Mouse (Mus musculus) midbrain, embryonic 16.5 days (tissue): Measurements from ENCODE around the gene Igdcc3. TPM values are rescaled to one million over a fixed set of nuclear protein-coding genes. Genes with fewer than 3 reads are reported as not detected.
"Not testable (repeated sequence)": the region's sequence is repeated elsewhere in the genome, so short reads cannot be mapped to it uniquely, and the experiment has no call there.

Source experiments
- ATAC-seq: fragments of 200-750 bp; cut with Nextera tagmentation; 2 replicates; pipeline ENCODE4 v1.8.0; 2017; ENCODE audit warnings: moderate TSS enrichment
- H3K27ac ChIP-seq: fragments of 300-500 bp; sonication (generic); 2 replicates; pipeline ENCODE4 v1.5.1; 2014; ENCODE audit warnings: mild to moderate bottlenecking, low read length, mixed read lengths
- H3K27me3 ChIP-seq: fragments of 300-500 bp; sonication (generic); 2 replicates; pipeline ENCODE4 v1.6.1; 2014; ENCODE audit warnings: low read depth, low read length, mixed read lengths; ENCODE audit not compliant: control insufficient read depth, insufficient read depth
- H3K36me3 ChIP-seq: fragments of 300-500 bp; sonication (generic); 2 replicates; pipeline ENCODE4 v1.6.1; 2014; ENCODE audit warnings: mild to moderate bottlenecking, low read length, moderate library complexity, mixed read lengths; ENCODE audit not compliant: control insufficient read depth, insufficient read depth
- H3K4me1 ChIP-seq: fragments of 300-500 bp; sonication (generic); 2 replicates; pipeline ENCODE4 v1.6.1; 2014; ENCODE audit warnings: mild to moderate bottlenecking, low read length, mixed read lengths; ENCODE audit not compliant: control insufficient read depth, insufficient read depth
- H3K4me2 ChIP-seq: fragments of 300-500 bp; sonication (generic); 2 replicates; pipeline ENCODE4 v1.6.1; 2014; ENCODE audit warnings: mild to moderate bottlenecking, low read length, mixed read lengths
- H3K4me3 ChIP-seq: fragments of 300-500 bp; sonication (generic); 2 replicates; pipeline ENCODE4 v1.5.1; 2014; ENCODE audit warnings: low read depth, mild to moderate bottlenecking, low read length, moderate library complexity, mixed read lengths
- H3K9ac ChIP-seq: fragments of 300-500 bp; sonication (generic); 2 replicates; pipeline ENCODE4 v1.6.1; 2014; ENCODE audit warnings: low read depth, low read length, mixed read lengths
- H3K9me3 ChIP-seq: fragments of 300-500 bp; sonication (generic); replicated peaks from 2 replicates; pipeline ENCODE4 v1.6.1; 2014; ENCODE audit warnings: mild to moderate bottlenecking, low read length, mixed read lengths; ENCODE audit not compliant: control insufficient read depth, poor library complexity, severe bottlenecking
- WGBS: fragments of 180-500 bp; shearing (Covaris S2); extraction: QIAGEN DNeasy Blood & Tissue Kit; methylation state at CpG from one replicate; pipeline ENCODE4 v1.1.7; 2014; 5-methylcytosine and 5-hydroxymethylcytosine counted together
- polyA plus RNA-seq: library from polyadenylated mRNA; unstranded; fragments of >200 nt; fragmentation: Nextera tagmentation; extraction: Ambion mirVana; gene quantifications from 2 replicates; pipeline ENCODE4 v1.2.1, GENCODE M21; 2015

Igdcc3 gene
- polyA plus RNA-seq, 1 experiment from 2014 or later = 8.7 TPM

DNA sequence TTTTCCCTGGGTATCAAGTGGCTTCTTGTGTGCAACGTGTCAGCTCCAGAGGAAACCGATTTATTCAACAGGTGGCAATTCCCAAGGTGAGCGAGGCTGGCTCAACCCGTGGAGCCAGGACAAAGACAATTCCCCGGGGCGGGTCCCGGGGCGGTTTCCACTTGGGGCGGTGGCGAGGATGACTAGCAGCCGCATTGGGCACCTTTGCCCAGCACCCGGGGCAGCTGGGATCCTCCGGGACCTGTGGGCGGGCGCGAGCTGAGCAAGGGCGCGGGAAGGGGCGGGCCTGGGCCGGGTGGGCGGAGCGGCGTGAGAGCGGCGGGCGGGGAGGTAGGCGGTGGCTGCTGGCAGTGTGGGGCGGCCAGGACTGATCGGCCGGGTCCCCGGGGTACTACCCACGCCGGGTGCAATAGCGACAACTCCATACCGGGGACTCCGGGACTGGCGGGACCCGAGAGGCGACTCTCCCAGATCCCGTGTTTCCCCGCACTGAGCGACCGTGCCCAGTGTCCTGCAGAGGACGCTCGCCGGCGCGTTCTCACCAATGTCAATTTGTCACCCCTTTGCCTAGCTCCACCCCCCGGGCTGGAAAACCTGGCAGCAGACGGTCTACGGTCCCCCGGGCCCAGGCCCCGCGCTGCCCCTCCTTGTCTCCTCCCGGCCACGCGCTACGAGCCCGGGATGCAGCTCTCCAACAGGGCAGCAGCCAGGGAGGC lies 73.9 kb downstream of the Igdcc3 start:
- peak; percentile 95 for ATAC-seq
- Histone ChIP-seq H3K4me3 (peak overlapping the region; percentile 70), H3K27me3 (no peaks in the 10 kb centered on the region), H3K27ac (peak overlapping the region; percentile 88), H3K4me2 (peak overlapping the region; percentile 78), H3K9me3 (no peaks in the 10 kb centered on the region), H3K36me3 (no peaks in the 10 kb centered on the region), H3K9ac (peak overlapping the region; percentile 87), H3K4me1 (peaks cover 5% of the 10 kb centered on the region)
- under 1% methylated on average over 48 of the region's 59 CpGs for WGBS

DNA sequence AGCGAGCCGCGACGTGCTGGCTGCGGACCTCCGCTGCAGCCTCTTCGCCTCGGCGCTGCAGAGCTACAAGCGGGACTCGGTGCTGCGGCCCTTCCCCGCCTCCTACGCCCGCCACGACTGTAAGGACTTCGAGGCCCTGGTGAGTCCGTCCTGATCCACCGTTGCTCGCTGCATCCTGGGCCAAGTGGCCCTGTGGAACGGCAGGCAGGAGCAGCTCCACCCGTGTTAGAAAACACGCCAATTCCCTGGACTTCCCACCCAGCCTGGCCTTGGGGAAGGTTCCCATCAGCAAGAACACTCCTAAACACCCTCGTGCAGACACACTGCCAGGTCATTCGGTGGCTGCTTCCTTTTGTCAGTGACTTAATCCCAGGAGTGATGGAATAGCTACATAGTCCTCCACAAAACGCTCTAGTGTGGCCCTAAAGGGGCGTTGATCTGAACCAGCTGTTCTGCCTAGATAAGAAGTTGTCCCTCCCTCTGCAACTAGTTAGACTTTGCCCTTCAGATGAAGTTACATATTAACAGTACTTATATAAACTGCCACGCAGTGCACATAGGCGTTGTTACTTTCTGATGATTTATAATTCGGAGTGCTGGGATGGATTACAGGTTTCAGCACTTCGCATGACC lies 74.6 kb downstream of the Igdcc3 start:
- Histone ChIP-seq H3K4me3 (peak overlapping the region; percentile 70), H3K9ac (peak overlapping the region; percentile 87), H3K27ac (peak overlapping the region; percentile 88), H3K4me2 (peak overlapping the region; percentile 78), H3K36me3 (no peaks in the 10 kb centered on the region), H3K27me3 (no peaks in the 10 kb centered on the region), H3K9me3 (no peaks in the 10 kb centered on the region), H3K4me1 (peaks cover 5% of the 10 kb centered on the region)
- 11% methylated on average over 31 of the region's 31 CpGs for WGBS
- ATAC-seq = no peak

DNA sequence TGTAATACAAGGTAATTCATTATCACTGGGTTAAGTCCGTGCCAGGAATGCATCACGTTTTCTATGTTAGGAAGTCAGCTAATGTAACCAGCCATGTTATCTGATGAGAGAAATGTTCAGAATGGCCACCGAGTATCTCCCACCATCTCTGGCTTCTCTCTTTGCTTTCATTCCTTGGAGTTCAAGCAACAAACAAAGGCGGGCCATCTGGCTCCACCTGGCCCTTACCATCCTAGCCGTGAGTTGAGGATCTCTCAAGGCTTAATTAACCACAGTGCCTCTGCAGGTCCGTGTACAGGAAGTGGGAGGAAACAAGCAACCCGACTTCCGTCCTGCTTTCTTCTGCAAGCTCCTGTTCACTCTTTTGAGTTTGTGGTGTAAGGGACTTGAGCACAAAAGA lies 76.0 kb downstream of the Igdcc3 start:
- no peak overlapping the region for H3K27ac ChIP-seq
- ATAC-seq = no peak
- peaks cover 5% of the 10 kb centered on the region for H3K4me1 ChIP-seq
- H3K27me3 ChIP-seq = no peaks in the 10 kb centered on the region
- H3K9ac ChIP-seq = no peak overlapping the region
- H3K9me3 ChIP-seq = no peaks in the 10 kb centered on the region
- no peak overlapping the region for H3K4me3 ChIP-seq
- H3K4me2 ChIP-seq = no peak overlapping the region
- no peaks in the 10 kb centered on the region for H3K36me3 ChIP-seq
- WGBS = 76% methylated on average over 8 of the region's 8 CpGs

DNA sequence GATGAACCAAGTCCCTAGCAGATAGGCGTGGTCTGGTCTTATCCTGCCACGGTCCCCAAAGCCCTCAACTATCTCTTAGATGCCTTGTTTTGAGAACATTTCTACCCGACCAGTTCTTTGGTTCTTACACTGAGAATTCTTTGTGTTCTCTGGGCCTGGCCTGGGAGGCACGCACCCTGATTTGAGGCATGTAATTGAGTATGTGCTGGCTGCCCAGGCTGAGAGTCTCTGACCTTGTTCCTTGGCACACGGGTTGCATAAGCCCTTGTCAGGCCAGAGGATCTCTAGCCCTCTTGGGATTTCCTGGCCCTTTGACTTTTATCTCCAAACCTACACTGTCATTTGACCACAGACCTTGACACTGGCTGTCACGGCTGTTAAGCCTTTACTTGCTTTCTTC lies 76.7 kb downstream of the Igdcc3 start:
- H3K36me3 ChIP-seq = no peaks in the 10 kb centered on the region
- peaks cover 5% of the 10 kb centered on the region for H3K4me1 ChIP-seq
- no peak for ATAC-seq
- no peak overlapping the region for H3K27ac ChIP-seq
- H3K27me3 ChIP-seq = no peaks in the 10 kb centered on the region
- H3K4me2 ChIP-seq = no peak overlapping the region
- H3K4me3 ChIP-seq = no peak overlapping the region
- no peaks in the 10 kb centered on the region for H3K9me3 ChIP-seq
- WGBS = 73% methylated on average over 6 of the region's 6 CpGs
- no peak overlapping the region for H3K9ac ChIP-seq

DNA sequence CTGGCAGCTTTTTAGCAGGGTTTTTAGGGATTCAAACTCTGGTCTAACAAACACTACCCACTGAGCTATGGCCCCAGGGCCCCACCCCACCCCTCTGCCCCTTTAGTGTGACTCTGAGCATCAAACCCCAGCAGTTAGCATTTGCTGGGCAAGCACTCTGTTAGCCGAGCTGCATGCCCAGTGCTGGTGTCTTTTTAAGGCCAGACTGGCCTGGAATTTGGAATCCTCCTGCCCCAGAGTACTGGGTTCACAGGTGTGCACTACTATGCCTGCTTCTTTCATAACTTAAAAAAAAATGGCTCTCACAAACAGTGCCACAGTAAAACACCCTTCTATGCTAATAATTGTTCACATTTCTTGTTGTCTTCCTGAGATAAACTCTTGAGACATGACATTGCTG lies 77.9 kb downstream of the Igdcc3 start:
- no peak for ATAC-seq
- H3K27me3 ChIP-seq = no peaks in the 10 kb centered on the region
- no peak overlapping the region for H3K4me3 ChIP-seq
- no peaks in the 10 kb centered on the region for H3K36me3 ChIP-seq
- H3K9ac ChIP-seq = no peak overlapping the region
- H3K27ac ChIP-seq = no peak overlapping the region
- no peak overlapping the region for H3K4me2 ChIP-seq
- H3K9me3 ChIP-seq = no peaks in the 10 kb centered on the region
- H3K4me1 ChIP-seq = peaks cover 5% of the 10 kb centered on the region
- WGBS = 58% methylated on average over 1 of the region's 1 CpGs

DNA sequence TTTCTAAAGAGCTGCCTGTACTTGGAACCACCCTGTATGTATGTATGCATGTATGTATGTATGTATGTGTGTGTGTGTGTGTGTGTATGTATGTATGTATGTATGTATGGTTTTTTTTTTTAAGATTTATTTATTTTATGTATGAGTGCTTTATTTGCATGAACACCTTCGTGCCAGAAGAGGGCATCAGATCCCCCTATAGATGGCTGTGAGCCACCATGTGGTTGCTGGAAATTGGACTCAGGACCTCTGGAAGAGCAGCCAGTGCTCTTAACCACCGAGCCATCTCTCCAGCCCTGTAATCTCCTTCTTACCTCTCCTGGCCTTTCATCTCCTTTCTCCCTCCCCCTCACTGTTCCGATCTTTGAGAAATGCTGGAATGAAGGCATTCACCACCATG lies 79.4 kb downstream of the Igdcc3 start:
- not testable (repeated sequence) for H3K9me3 ChIP-seq, H3K27ac ChIP-seq, H3K4me2 ChIP-seq, H3K4me3 ChIP-seq, H3K9ac ChIP-seq, H3K4me1 ChIP-seq, H3K27me3 ChIP-seq, ATAC-seq, H3K36me3 ChIP-seq
- 44% methylated on average over 3 of the region's 3 CpGs for WGBS

DNA sequence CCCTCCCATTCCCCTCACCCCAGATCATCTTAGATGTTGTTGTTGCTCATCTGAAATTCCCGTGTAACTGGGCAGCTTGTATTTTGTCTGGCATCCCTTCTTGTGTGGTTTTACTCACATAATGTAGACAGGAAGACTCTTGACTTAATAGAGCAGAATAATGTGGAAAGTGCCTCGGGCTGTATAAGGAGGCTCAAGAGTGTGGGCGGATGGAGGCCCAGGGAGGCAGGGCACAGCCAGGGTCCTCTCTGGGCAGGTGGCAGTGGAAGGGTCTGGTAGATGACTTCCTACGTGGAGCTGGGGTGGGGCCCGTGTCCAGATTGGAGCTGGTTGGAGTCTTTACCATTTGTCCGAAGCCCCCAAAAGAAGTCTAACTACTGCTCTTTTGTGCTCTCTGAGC lies 82.9 kb downstream of the Igdcc3 start:
- H3K4me2 ChIP-seq = no peak overlapping the region
- H3K4me1 ChIP-seq = no peaks in the 10 kb centered on the region
- no peak for ATAC-seq
- no peaks in the 10 kb centered on the region for H3K27me3 ChIP-seq
- 86% methylated on average over 6 of the region's 6 CpGs for WGBS
- no peak overlapping the region for H3K27ac ChIP-seq
- H3K36me3 ChIP-seq = peaks cover 9% of the 10 kb centered on the region; the same call in 1 of the 2 replicates
- no peak overlapping the region for H3K9ac ChIP-seq
- no peaks in the 10 kb centered on the region for H3K9me3 ChIP-seq
- H3K4me3 ChIP-seq = no peak overlapping the region

DNA sequence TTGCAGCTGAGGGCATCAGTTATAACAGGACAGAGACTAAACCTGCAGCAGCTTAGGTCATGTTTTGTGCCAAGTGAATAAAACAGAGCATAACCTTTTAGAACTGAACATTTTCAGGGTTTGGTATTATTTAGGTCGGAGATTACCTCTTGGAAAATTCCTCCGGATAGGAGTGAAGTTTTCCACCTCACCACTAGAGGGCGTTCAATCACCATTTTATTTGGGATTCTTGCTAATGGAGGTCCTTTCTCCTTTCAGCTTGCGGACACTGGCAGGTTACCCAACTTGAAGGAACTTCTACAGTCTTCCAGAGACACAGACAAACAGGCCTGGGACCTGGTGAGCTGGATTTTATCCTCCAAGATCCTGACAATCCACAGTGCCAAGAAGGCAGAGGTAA lies 84.8 kb downstream of the Igdcc3 start:
- Histone ChIP-seq H3K4me1 (no peaks in the 10 kb centered on the region), H3K9ac (no peak overlapping the region), H3K4me3 (no peak overlapping the region), H3K27ac (no peak overlapping the region), H3K36me3 (peaks cover 9% of the 10 kb centered on the region; the same call in 1 of the 2 replicates), H3K27me3 (no peaks in the 10 kb centered on the region), H3K9me3 (no peaks in the 10 kb centered on the region), H3K4me2 (no peak overlapping the region)
- 34% methylated on average over 4 of the region's 4 CpGs for WGBS
- ATAC-seq = no peak

DNA sequence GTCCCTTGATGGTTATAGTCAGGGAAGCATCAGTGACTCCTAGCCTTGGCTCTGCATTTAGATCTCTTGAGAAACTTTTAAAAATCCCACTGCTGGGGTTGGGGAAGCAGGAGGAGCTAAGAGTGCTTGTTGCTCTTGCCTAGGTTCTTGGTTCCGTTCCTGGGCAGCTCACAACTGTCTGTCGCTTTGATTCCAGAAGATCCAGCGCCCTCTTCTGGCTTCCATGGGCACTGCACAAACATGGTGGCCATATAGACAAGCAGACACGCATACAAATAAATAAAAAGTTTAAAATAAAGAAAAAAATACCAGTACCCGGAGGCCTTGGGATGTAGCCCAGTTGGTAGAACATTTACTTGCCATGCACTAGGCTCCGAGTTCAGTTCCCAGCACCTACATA lies 89.3 kb downstream of the Igdcc3 start:
- Histone ChIP-seq H3K27me3 (no peaks in the 10 kb centered on the region), H3K27ac (no peak overlapping the region), H3K9ac (no peak overlapping the region), H3K4me2 (no peak overlapping the region), H3K4me1 (no peaks in the 10 kb centered on the region), H3K36me3 (peaks cover 16% of the 10 kb centered on the region; the same call in 1 of the 2 replicates), H3K4me3 (no peak overlapping the region), H3K9me3 (no peaks in the 10 kb centered on the region)
- 72% methylated on average over 6 of the region's 6 CpGs for WGBS
- no peak for ATAC-seq
